Mouse (Mus musculus): ENCODE results near the gene Eftud2. TPM values are rescaled to one million over a fixed set of nuclear protein-coding genes. Genes with fewer than 3 reads are reported as not detected.

The Eftud2 gene
- polyA plus RNA-seq (2015; fragmentation: Nextera tagmentation; extraction: Ambion mirVana), result 58.7 and 76.9 TPM in 2 replicates

GRCm38 (mm10) chr11:102880585-102881313 is at the start of gene Eftud2, which contains the start of gene Ccdc103:
Gene Eftud2 (minus strand): TSS chr11:102880985.
Gene Ccdc103 (plus strand): TSS chr11:102881204.

GRCm38 (mm10) chr11:102924557-102925350 is 44.0 kb upstream of the Eftud2 start, which contains the start of gene Kif18b:
Gene Kif18b (minus strand): TSS chr11:102925124.

GRCm38 (mm10) chr11:102900763-102901162 is 20.0 kb upstream of the Eftud2 start, which contains the start of gene Gfap:
Gene Gfap (minus strand): TSS chr11:102900912.

GRCm38 (mm10) chr11:102884616-102885219 is 3.9 kb upstream of the Eftud2 start, which contains the start of gene Fam187a:
Gene Fam187a (plus strand): TSS chr11:102885169.

GRCm38 (mm10) chr11:102835549-102835948 is 45.2 kb downstream of the Eftud2 start, which contains the start of gene Higd1b:
Gene Higd1b (plus strand): TSS chr11:102835849.

GRCm38 (mm10) chr11:102819021-102819782 is 61.6 kb downstream of the Eftud2 start, which contains the start of gene Gjc1:
Gene Gjc1 (minus strand): TSS chr11:102819700.

Other genes starting within 250 kb of the Eftud2 start
- 0.07 and 0.11 TPM in 2 replicates for gene Meioc, start 217.3 kb downstream of the Eftud2 start, polyA plus RNA-seq (2015; fragmentation: Nextera tagmentation; extraction: Ambion mirVana)
- gene Ccdc43, start 183.2 kb downstream of the Eftud2 start, polyA plus RNA-seq (2015; fragmentation: Nextera tagmentation; extraction: Ambion mirVana), result 22.5 and 30.7 TPM in 2 replicates
- gene Adam11, start 119.5 kb downstream of the Eftud2 start, polyA plus RNA-seq (2015; fragmentation: Nextera tagmentation; extraction: Ambion mirVana), result 2.9 and 3.7 TPM in 2 replicates
- 23.3 and 26.2 TPM in 2 replicates for gene Gjc1, start 61.3 kb downstream of the Eftud2 start, polyA plus RNA-seq (2015; fragmentation: Nextera tagmentation; extraction: Ambion mirVana)
- 3.6 and 5.2 TPM in 2 replicates for gene Higd1b, start 45.1 kb downstream of the Eftud2 start, polyA plus RNA-seq (2015; fragmentation: Nextera tagmentation; extraction: Ambion mirVana)
- gene Ccdc103, start 219 bp upstream of the Eftud2 start, polyA plus RNA-seq (2015; fragmentation: Nextera tagmentation; extraction: Ambion mirVana), result 1.6 and 1.8 TPM in 2 replicates
- gene Fam187a, start 4.2 kb upstream of the Eftud2 start, polyA plus RNA-seq (2015; fragmentation: Nextera tagmentation; extraction: Ambion mirVana), result not detected in 2 replicates
- 0.87 and 0.94 TPM in 2 replicates for gene Gfap, start 19.9 kb upstream of the Eftud2 start, polyA plus RNA-seq (2015; fragmentation: Nextera tagmentation; extraction: Ambion mirVana)
- 1.4 and 1.5 TPM in 2 replicates for gene Kif18b, start 44.1 kb upstream of the Eftud2 start, polyA plus RNA-seq (2015; fragmentation: Nextera tagmentation; extraction: Ambion mirVana)
- 20.6 and 30.6 TPM in 2 replicates for gene C1ql1, start 65.7 kb upstream of the Eftud2 start, polyA plus RNA-seq (2015; fragmentation: Nextera tagmentation; extraction: Ambion mirVana)
- 40.0 and 56.0 TPM in 2 replicates for gene Nmt1, start 147.2 kb upstream of the Eftud2 start, polyA plus RNA-seq (2015; fragmentation: Nextera tagmentation; extraction: Ambion mirVana)
- gene Dcakd, start 147.3 kb upstream of the Eftud2 start, polyA plus RNA-seq (2015; fragmentation: Nextera tagmentation; extraction: Ambion mirVana), result 84.8 and 99.7 TPM in 2 replicates
- 3.5 and 4.9 TPM in 2 replicates for gene Plcd3, start 220.7 kb upstream of the Eftud2 start, polyA plus RNA-seq (2015; fragmentation: Nextera tagmentation; extraction: Ambion mirVana)
- gene Acbd4, start 220.7 kb upstream of the Eftud2 start, polyA plus RNA-seq (2015; fragmentation: Nextera tagmentation; extraction: Ambion mirVana), result 34.4 and 53.2 TPM in 2 replicates
- gene Hexim1, start 235.2 kb upstream of the Eftud2 start, polyA plus RNA-seq (2015; fragmentation: Nextera tagmentation; extraction: Ambion mirVana), result 6.0 and 6.6 TPM in 2 replicates